Mouse (Mus musculus) megakaryocyte, embryonic 14.5 days (primary cell): ENCODE results near the gene Pum1.

Experiments
- FLI1 ChIP-seq: IDR thresholded peaks from 2 replicates; pipeline ENCODE4 v1.6.1; 2012; ENCODE audit warnings: low read length, inconsistent platforms, mixed read lengths
- GATA1 ChIP-seq: IDR thresholded peaks from 3 replicates; pipeline ENCODE4 v1.6.1; 2012; ENCODE audit warnings: mixed read lengths, low read length, inconsistent platforms, borderline replicate concordance

- no peak for TF ChIP-seq FLI1
- TF ChIP-seq GATA1, result no peak
Measured at GRCm38 (mm10) chr4:130765399-130766160, 102.5 kb downstream of the Pum1 start.
